In the genomic region with DNA sequence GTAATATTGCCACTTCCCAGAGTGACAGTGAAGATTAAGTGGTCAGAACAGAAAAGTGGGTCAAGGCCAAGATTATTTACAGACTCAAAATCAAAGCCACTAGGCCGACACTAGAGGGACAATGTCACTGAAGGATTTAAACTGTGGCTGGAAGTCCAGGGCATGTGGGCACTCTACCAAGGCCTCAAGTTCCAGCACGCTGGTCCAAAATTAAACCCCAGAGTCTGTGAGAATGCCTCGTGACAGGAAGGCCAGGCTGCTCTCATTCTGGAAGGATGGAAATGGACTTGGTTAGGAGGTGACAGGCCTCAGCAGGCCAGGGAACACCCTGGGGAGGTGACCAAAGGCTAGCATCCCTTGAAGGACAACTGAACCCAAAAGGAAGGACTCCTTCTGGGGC, we compare ENCODE assay signal across 32 mouse cellular contexts. TPM values are rescaled to one million over a fixed set of nuclear protein-coding genes. Genes with fewer than 3 reads are reported as not detected.
A peak's percentile ranks its signal among the peaks of the same experiment; 100 is the strongest.
DNase-seq lines count a peak whose midpoint lies in the region; ATAC-seq lines count a peak whose summit lies in the region.
"Had no signal": no experiment of that assay in that cellular context is flagged by ENCODE, and none has a peak within 500 bp of the region (broad histone marks: within the 10 kb centered on the region; RNA-seq: fewer than 3 reads in every experiment).

No protein-coding gene starts in this region.

- no peak overlapping the region for H3K4me2 ChIP-seq in kidney, embryonic 16.5 days (replicated peaks; ENCODE audit: low read depth, low read length)
- H3K4me2 ChIP-seq: embryonic facial prominence, embryonic 15.5 days; forebrain, embryonic 15.5 days; hindbrain, embryonic 15.5 days; kidney, embryonic 15.5 days had no signal

- no peak overlapping the region for H3K4me3 ChIP-seq in kidney, embryonic 16.5 days (ENCODE audit: low read length)
- H3K4me3 ChIP-seq: embryonic facial prominence, embryonic 15.5 days; erythroblast, embryonic 14.5 days; forebrain, embryonic 10.5 days; forebrain, embryonic 15.5 days; hindbrain, embryonic 15.5 days; kidney, embryonic 15.5 days had no signal

- peak; percentile 72 for DNase-seq in gastrocnemius, adult 18-20 months (ENCODE audit: low spot score)
- DNase-seq in gastrocnemius, postnatal 4 days (ENCODE audit: low spot score in 2 of 2), result no peak
- peak; percentile 60 to 76 for DNase-seq in heart, adult 18-20 months
- no peak for DNase-seq in heart, postnatal 36 days
- peak; percentile 12 for DNase-seq in brain, adult 2 months (ENCODE audit: low read depth, low spot score)
- peak; percentile 23 to 34 for DNase-seq in heart, postnatal 14 days
- no peak for DNase-seq in yolk sac, embryonic 10.5 days (ENCODE audit: low spot score)
- DNase-seq: adrenal gland, postnatal 36 days; cerebellum, adult 11 months; cerebellum, adult 8-10 months; cerebellum, postnatal 14 days; embryo, embryonic 11 days; kidney, adult 2 months had no signal

- ATAC-seq in kidney, embryonic 16.5 days (ENCODE audit: low FRiP score, low TSS enrichment), result no peak
- ATAC-seq: activated CD4-positive, CD25-positive, alpha-beta regulatory T cell, adult 4 months; forebrain, embryonic 15.5 days; intestine, embryonic 16.5 days; Patski had no signal

- WGBS in kidney, embryonic 16.5 days, result 72% methylated on average over 3 of the region's 3 CpGs

- H3K27ac ChIP-seq in kidney, embryonic 16.5 days (ENCODE audit: low read length), result no peak overlapping the region
- H3K27ac ChIP-seq: embryonic facial prominence, embryonic 15.5 days; forebrain, embryonic 10.5 days; forebrain, embryonic 15.5 days; hindbrain, embryonic 15.5 days; kidney, embryonic 15.5 days had no signal

- H3K9me3 ChIP-seq in kidney, embryonic 16.5 days (ENCODE audit: low read length), result no peaks in the 10 kb centered on the region
- H3K9me3 ChIP-seq: embryonic facial prominence, embryonic 15.5 days; forebrain, embryonic 10.5 days; forebrain, embryonic 15.5 days; hindbrain, embryonic 15.5 days; kidney, embryonic 15.5 days had no signal

- intact Hi-C loops in heart, postnatal 36 days (cut with DNase I), result no loop called here
- intact Hi-C loops in heart, postnatal 14 days (cut with DNase I), result no loop called here

- H3K9ac ChIP-seq in kidney, embryonic 16.5 days (replicated peaks; ENCODE audit: low read length), result no peak overlapping the region
- H3K9ac ChIP-seq: embryonic facial prominence, embryonic 15.5 days; forebrain, embryonic 15.5 days; hindbrain, embryonic 15.5 days; kidney, embryonic 15.5 days had no signal

- no peaks in the 10 kb centered on the region for H3K36me3 ChIP-seq in kidney, embryonic 16.5 days (ENCODE audit: insufficient read depth, low read length)
- H3K36me3 ChIP-seq: embryonic facial prominence, embryonic 15.5 days; forebrain, embryonic 10.5 days; forebrain, embryonic 15.5 days; hindbrain, embryonic 15.5 days; kidney, embryonic 15.5 days had no signal

- no peaks in the 10 kb centered on the region for H3K4me1 ChIP-seq in kidney, embryonic 16.5 days (ENCODE audit: insufficient read depth, low read length)
- H3K4me1 ChIP-seq: forebrain, embryonic 15.5 days; hindbrain, embryonic 15.5 days; kidney, embryonic 15.5 days had no signal

- H3K27me3 ChIP-seq in kidney, embryonic 16.5 days (ENCODE audit: insufficient read depth, low read length), result peaks cover 16% of the 10 kb centered on the region; the same call in 1 of the 2 replicates
- H3K27me3 ChIP-seq: embryonic facial prominence, embryonic 15.5 days; forebrain, embryonic 15.5 days; hindbrain, embryonic 15.5 days had no signal

RNA-seq across cellular contexts. Expression of a gene that starts 33.4 kb away (rescaled TPM):
- under 1 TPM; 0.25 to 0.31 TPM for total RNA-seq in gastrocnemius, adult 18-20 months (2021)
- under 1 TPM; 0.73 to 0.93 TPM for total RNA-seq in gastrocnemius, postnatal 4 days (2021)
- total RNA-seq in heart, adult 18-20 months (2021), result under 1 TPM; 0.37 to 0.59 TPM
- under 1 TPM; 0.19 to 0.22 TPM for total RNA-seq in heart, postnatal 36 days (2021)
- total RNA-seq in heart, postnatal 14 days (2021), result under 1 TPM; 0.10 to 0.15 TPM
- polyA plus RNA-seq in kidney, embryonic 16.5 days (2015; fragmentation: Nextera tagmentation; extraction: Ambion mirVana), result 0.17 and 0.21 TPM in 2 replicates
- total RNA-seq: CH12.LX; common myeloid progenitor, adult 5-6 weeks; granulocyte monocyte progenitor cell, adult 5-6 weeks had no signal
- polyA plus RNA-seq: activated CD4-positive, CD25-positive, alpha-beta regulatory T cell, adult 4 months; C2C12; Patski had no signal

RNA-seq across cellular contexts. Expression of a gene that starts 48.4 kb away (rescaled TPM):
- not detected for total RNA-seq in gastrocnemius, adult 18-20 months (2021)
- total RNA-seq in gastrocnemius, postnatal 4 days (2021), result not detected
- not detected for total RNA-seq in heart, adult 18-20 months (2021)
- total RNA-seq in heart, postnatal 36 days (2021), result not detected
- total RNA-seq in heart, postnatal 14 days (2021), result not detected
- polyA plus RNA-seq in kidney, embryonic 16.5 days (2015; fragmentation: Nextera tagmentation; extraction: Ambion mirVana), result not detected in 2 replicates
- total RNA-seq: adrenal gland, adult 18-20 months; adrenal gland, postnatal 36 days; CH12.LX; common myeloid progenitor, adult 5-6 weeks; granulocyte monocyte progenitor cell, adult 5-6 weeks had no signal
- polyA plus RNA-seq: activated CD4-positive, CD25-positive, alpha-beta regulatory T cell, adult 4 months; brain, embryonic 14.5 days; C2C12; embryonic facial prominence, embryonic 11.5 days; embryonic facial prominence, embryonic 15.5 days; erythroblast, embryonic 14.5 days; forebrain, embryonic 10.5 days; forebrain, embryonic 15.5 days; heart, embryonic 16.5 days; hindbrain, embryonic 11.5 days; hindbrain, embryonic 15.5 days; intestine, embryonic 16.5 days; kidney, adult 2 months; kidney, embryonic 15.5 days; Patski had no signal

Comparison
In these comparisons a context has a peak if more than half of its experiments do, and no peak if none do; other contexts are left out.
1. DNase-seq: peak in gastrocnemius, adult 18-20 months (single experiment), heart, adult 18-20 months (2 of 2), brain, adult 2 months (single experiment) and heart, postnatal 14 days (2 of 2); none in gastrocnemius, postnatal 4 days (0 of 2), heart, postnatal 36 days (0 of 2) and yolk sac, embryonic 10.5 days (single experiment).